Mouse (Mus musculus) midbrain, embryonic 11.5 days (tissue): ENCODE data around the gene 1810043G02Rik. TPM values are rescaled to one million over a fixed set of nuclear protein-coding genes. Genes with fewer than 3 reads are reported as not detected.

Source experiments
- ATAC-seq: fragments of 200-750 bp; cut with Nextera tagmentation; 2 replicates; pipeline ENCODE4 v1.8.0; 2017; ENCODE audit warnings: moderate TSS enrichment, moderate library complexity; ENCODE audit not compliant: low FRiP score
- DNase-seq: peaks from one replicate; pipeline ENCODE4 v3.0.0; 2015; ENCODE audit warnings: low spot score; ENCODE audit errors: missing footprints
- H3K27ac ChIP-seq: fragments of 300-500 bp; sonication (generic); 2 replicates; pipeline ENCODE4 v1.5.1; 2014; ENCODE audit warnings: low read depth, low read length
- H3K27me3 ChIP-seq: fragments of 300-500 bp; sonication (generic); 2 replicates; pipeline ENCODE4 v1.6.1; 2014; ENCODE audit warnings: mild to moderate bottlenecking, low read length, moderate library complexity, mixed read lengths; ENCODE audit not compliant: control insufficient read depth, insufficient read depth
- H3K36me3 ChIP-seq: fragments of 300-500 bp; sonication (generic); 2 replicates; pipeline ENCODE4 v1.6.1; 2014; ENCODE audit warnings: mild to moderate bottlenecking, low read length, moderate library complexity, mixed read lengths; ENCODE audit not compliant: control insufficient read depth, insufficient read depth
- H3K4me1 ChIP-seq: fragments of 300-500 bp; sonication (generic); 2 replicates; pipeline ENCODE4 v1.6.1; 2014; ENCODE audit warnings: low read length; ENCODE audit not compliant: control insufficient read depth, insufficient read depth
- H3K4me2 ChIP-seq: fragments of 300-500 bp; sonication (generic); 2 replicates; pipeline ENCODE4 v1.6.1; 2014; ENCODE audit warnings: mild to moderate bottlenecking, moderate library complexity
- H3K4me3 ChIP-seq: fragments of 300-500 bp; sonication (generic); 2 replicates; pipeline ENCODE4 v1.5.1; 2014; ENCODE audit warnings: low read depth, low read length
- H3K9ac ChIP-seq: fragments of 300-500 bp; sonication (generic); 2 replicates; pipeline ENCODE4 v1.6.1; 2014; ENCODE audit warnings: low read length
- H3K9me3 ChIP-seq: fragments of 300-500 bp; sonication (generic); 2 replicates; pipeline ENCODE4 v1.6.1; 2016; ENCODE audit warnings: low read length; ENCODE audit not compliant: control insufficient read depth
- WGBS: fragments of 180-500 bp; shearing (Covaris S2); extraction: QIAGEN DNeasy Blood & Tissue Kit; methylation state at CpG from one replicate; pipeline ENCODE4 v1.1.7; 2014; 5-methylcytosine and 5-hydroxymethylcytosine counted together
- polyA plus RNA-seq: library from polyadenylated mRNA; unstranded; fragments of >200 nt; fragmentation: Nextera tagmentation; extraction: Ambion mirVana; gene quantifications from 2 replicates; pipeline ENCODE4 v1.2.1, GENCODE M21; 2014

1810043G02Rik gene
- polyA plus RNA-seq, 1 experiment from 2014 or later, result 36.5 TPM

DNA sequence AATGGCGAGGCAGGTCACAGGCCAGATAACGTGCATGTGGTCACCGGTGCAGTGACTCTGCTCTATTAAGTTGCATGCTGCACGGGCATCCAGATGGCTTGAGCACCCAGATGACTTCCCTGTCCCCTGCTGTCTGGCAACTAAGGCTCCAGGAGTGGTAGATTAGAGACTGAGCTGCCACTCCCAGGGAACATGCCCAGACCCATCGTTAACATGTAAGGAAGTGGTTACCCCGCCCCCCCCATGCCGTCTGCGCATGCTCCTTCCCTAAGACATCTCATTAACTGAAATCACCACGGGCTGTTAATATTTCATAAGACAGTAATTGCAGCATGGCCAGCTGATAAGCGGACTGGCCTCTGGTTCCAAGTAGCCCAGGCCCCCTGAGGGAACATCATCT lies 7.1 kb upstream of the 1810043G02Rik start:
- Histone ChIP-seq H3K27me3 (peaks cover 15% of the 10 kb centered on the region), H3K9ac (no peak overlapping the region), H3K4me3 (no peak overlapping the region), H3K4me1 (0 out of 2 replicates have a peak, but pooled peaks cover 3% of the 10 kb centered on the region), H3K27ac (no peak overlapping the region), H3K36me3 (no peaks in the 10 kb centered on the region), H3K4me2 (no peak overlapping the region), H3K9me3 (no peaks in the 10 kb centered on the region)
- ATAC-seq, result no peak
- DNase-seq, result no peak
- 91% methylated on average over 10 of the region's 10 CpGs for WGBS

- Histone ChIP-seq H3K36me3 (no peaks in the 10 kb centered on the region), H3K4me1 (0 out of 2 replicates have a peak, but pooled peaks cover 3% of the 10 kb centered on the region), H3K9me3 (no peaks in the 10 kb centered on the region), H3K4me2 (no peak overlapping the region), H3K27ac (no peak overlapping the region), H3K9ac (no peak overlapping the region), H3K4me3 (no peak overlapping the region), H3K27me3 (peaks cover 15% of the 10 kb centered on the region)
- ATAC-seq (no peak), DNase-seq (peak; percentile 93)
- 63% methylated on average over 17 of the region's 17 CpGs for WGBS
Measured at GRCm38 (mm10) chr10:77971709-77972553, 6.4 kb upstream of the 1810043G02Rik start.

GRCm38 (mm10) chr10:77974323-77974722 lies 4.0 kb upstream of the 1810043G02Rik start:
- H3K4me3 ChIP-seq, result no peak overlapping the region
- ATAC-seq (no peak), DNase-seq (no peak)
- H3K27ac ChIP-seq, result no peak overlapping the region
- H3K9ac ChIP-seq, result no peak overlapping the region
- no peaks in the 10 kb centered on the region for H3K36me3 ChIP-seq
- peaks cover 9% of the 10 kb centered on the region; the same call in 1 of the 2 replicates for H3K27me3 ChIP-seq
- H3K4me1 ChIP-seq, result peaks cover 6% of the 10 kb centered on the region
- 77% methylated on average over 5 of the region's 5 CpGs for WGBS
- no peak overlapping the region for H3K4me2 ChIP-seq
- H3K9me3 ChIP-seq, result no peaks in the 10 kb centered on the region

DNA sequence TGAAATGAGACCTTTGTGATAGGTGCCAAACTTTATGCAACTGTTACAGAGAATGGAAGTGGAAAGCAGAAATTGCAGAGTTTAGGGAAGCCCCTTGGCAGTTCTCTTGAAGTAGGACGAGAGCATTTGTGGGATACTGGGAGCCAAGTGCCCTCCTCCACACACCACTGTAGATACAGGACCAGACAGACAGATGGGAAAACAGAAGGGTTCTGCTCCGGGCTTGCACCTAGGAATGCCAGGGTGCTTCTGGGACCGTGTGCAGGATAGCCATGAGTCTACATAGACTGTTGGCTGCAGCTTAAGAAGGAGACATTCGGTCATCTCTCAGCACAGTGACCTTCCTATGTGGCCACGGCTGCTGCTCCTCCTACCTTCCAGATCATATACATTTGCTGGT lies 3.5 kb upstream of the 1810043G02Rik start:
- ATAC-seq (no peak), DNase-seq (no peak)
- H3K4me1 ChIP-seq, result peaks cover 6% of the 10 kb centered on the region
- H3K9ac ChIP-seq, result no peak overlapping the region
- no peak overlapping the region for H3K27ac ChIP-seq
- 78% methylated on average over 5 of the region's 5 CpGs for WGBS
- peaks cover 7% of the 10 kb centered on the region; the same call in 1 of the 2 replicates for H3K27me3 ChIP-seq
- H3K4me3 ChIP-seq, result no peak overlapping the region
- no peaks in the 10 kb centered on the region for H3K36me3 ChIP-seq
- H3K9me3 ChIP-seq, result no peaks in the 10 kb centered on the region
- no peak overlapping the region for H3K4me2 ChIP-seq

DNA sequence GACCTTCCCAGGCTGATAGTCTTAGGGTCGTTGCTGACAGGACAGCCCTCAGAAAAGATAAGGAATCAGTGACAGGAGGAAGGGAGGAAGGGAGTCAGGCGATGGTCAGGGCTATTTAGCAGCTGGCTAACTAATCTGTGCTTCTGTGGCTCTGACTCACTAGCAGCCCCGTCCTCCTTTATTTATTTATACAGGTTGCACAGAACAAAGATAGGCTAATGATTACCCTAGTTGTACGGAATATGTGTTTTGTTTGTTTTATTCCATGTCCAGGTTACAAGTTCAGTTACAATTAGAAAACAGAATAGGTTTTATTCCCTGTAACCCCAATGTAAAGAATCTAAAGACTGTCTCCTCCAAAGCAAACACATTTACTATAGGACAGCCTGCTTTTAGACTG lies 2.7 kb upstream of the 1810043G02Rik start:
- WGBS, result 51% methylated on average over 4 of the region's 4 CpGs
- Histone ChIP-seq H3K27ac (no peak overlapping the region), H3K4me1 (peaks cover 6% of the 10 kb centered on the region), H3K27me3 (no peaks in the 10 kb centered on the region; the same call in 1 of the 2 replicates), H3K9ac (no peak overlapping the region), H3K4me2 (no peak overlapping the region), H3K9me3 (no peaks in the 10 kb centered on the region), H3K36me3 (no peaks in the 10 kb centered on the region), H3K4me3 (no peak overlapping the region)
- ATAC-seq (no peak), DNase-seq (no peak)

DNA sequence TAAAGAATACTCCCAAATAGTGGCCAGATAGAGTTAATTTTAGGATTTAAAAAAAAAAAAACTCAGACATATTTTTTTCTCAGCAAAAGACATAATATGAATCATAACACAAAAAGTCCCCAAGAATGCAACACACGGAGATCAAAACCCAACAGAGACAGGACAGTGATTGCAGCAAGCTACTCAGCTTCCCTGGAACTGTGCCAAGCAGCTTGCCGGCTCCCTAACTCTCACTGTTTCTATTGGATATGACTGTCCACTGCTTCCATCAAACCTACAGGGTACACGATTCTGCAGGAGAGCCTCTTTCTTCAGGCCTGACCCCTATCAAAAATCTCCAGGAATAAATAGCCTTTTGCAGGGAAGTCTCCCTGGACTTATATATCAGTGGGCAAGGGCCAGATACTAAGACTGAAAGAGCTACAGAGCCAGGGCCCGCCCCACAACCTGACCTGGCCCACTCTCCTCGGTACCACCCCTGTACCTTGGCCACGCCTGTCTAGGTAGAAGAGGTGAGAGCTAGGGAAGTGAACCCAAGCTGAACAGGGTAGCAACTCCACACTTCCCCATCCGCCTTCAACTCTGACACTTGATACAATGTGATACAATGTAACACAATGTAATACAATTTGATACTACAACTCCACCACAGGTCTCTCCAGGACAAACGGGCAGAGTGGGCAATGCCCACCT lies 1.7 kb upstream of the 1810043G02Rik start:
- Histone ChIP-seq H3K4me3 (no peak overlapping the region), H3K9me3 (no peaks in the 10 kb centered on the region), H3K27me3 (no peaks in the 10 kb centered on the region), H3K36me3 (0 out of 2 replicates have a peak, but pooled peaks cover under 1% of the 10 kb centered on the region), H3K27ac (no peak overlapping the region), H3K4me1 (peaks cover 6% of the 10 kb centered on the region), H3K4me2 (no peak overlapping the region), H3K9ac (no peak overlapping the region)
- DNase-seq (no peak), ATAC-seq (no peak)
- 81% methylated on average over 8 of the region's 8 CpGs for WGBS

DNA sequence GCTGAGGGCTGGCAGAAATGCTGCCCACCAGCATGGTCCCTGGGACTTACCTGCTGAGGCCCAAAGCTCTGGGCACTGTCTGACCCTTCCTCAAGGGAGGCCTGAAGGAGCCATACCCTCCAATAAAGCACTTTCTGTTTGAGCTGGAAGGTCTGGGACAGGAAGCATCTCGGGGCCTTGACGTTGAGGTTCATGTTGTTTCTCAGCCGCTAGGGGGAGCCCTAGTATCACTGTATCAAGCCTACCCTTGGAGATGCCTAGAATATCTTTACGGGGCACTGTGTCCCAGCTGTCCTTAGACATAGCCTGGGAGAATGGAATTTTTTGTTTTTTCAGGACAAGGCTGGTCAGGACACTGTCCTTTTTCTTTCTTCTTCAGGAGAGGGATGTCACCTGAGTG lies 6.3 kb downstream of the 1810043G02Rik start:
- Histone ChIP-seq H3K27ac (no peak overlapping the region), H3K36me3 (peaks cover 16% of the 10 kb centered on the region), H3K27me3 (no peaks in the 10 kb centered on the region), H3K4me3 (no peak overlapping the region), H3K4me2 (no peak overlapping the region), H3K4me1 (no peaks in the 10 kb centered on the region), H3K9ac (no peak overlapping the region), H3K9me3 (no peaks in the 10 kb centered on the region)
- peak; percentile 60 for ATAC-seq
- WGBS, result 5% methylated on average over 4 of the region's 4 CpGs
- DNase-seq, result peak; percentile 92

DNA sequence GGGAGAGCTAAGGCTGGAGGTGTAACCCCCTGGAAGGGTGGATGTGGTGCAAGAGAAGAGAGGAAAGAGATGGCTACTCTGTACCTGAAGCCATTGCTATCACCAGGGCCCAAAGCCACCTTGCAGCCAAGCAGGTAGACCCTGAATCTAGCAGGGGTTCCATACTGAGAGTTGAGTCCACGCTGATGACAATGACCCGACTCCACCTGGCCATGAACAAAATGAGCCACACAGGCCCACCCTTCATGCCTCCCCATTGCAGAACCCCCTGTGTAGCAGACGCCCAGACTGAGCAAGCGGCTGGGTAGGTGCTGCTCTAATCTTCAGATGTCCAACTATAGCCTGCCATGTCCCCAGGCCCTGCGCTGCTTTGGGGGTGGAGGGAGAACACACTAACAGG lies 7.5 kb downstream of the 1810043G02Rik start:
- ATAC-seq, result no peak
- WGBS, result 74% methylated on average over 5 of the region's 5 CpGs

DNA sequence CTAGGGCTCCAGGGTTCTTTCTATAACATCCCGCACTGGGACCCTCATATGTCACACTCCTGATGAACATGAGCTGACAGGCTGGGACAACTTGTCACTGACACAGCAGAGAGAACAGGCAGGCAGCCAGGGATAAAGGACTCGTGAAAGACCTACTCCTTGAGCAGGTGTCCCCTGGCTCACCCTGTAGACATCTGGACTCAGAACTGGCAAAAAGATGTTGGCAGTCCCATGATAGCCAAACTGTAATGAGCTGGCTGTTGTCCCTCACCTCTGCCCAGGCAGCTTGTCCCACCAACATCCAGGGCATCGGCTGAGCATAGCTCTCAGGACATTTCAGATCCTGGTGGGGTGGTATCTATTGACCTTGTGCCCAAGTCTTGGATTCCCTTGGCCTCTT lies 17.3 kb downstream of the 1810043G02Rik start:
- Histone ChIP-seq H3K4me3 (no peak overlapping the region), H3K4me2 (no peak overlapping the region), H3K36me3 (peaks cover 27% of the 10 kb centered on the region), H3K9ac (no peak overlapping the region), H3K27me3 (no peaks in the 10 kb centered on the region), H3K27ac (no peak overlapping the region), H3K9me3 (no peaks in the 10 kb centered on the region), H3K4me1 (no peaks in the 10 kb centered on the region)
- DNase-seq (no peak), ATAC-seq (no peak)
- 91% methylated on average over 3 of the region's 3 CpGs for WGBS

More for the DNA sequence above, 7.5 kb downstream of the 1810043G02Rik start:
- H3K4me2 ChIP-seq, result no peak overlapping the region
- peaks cover 22% of the 10 kb centered on the region for H3K36me3 ChIP-seq
- no peak overlapping the region for H3K4me3 ChIP-seq
- H3K4me1 ChIP-seq, result no peaks in the 10 kb centered on the region
- H3K27ac ChIP-seq, result no peak overlapping the region
- DNase-seq, result no peak
- H3K9me3 ChIP-seq, result no peaks in the 10 kb centered on the region
- H3K27me3 ChIP-seq, result no peaks in the 10 kb centered on the region
- H3K9ac ChIP-seq, result no peak overlapping the region
